Mouse (Mus musculus): Measurements from ENCODE around the gene 1520401A03Rik. TPM values are rescaled to one million over a fixed set of nuclear protein-coding genes. Genes with fewer than 3 reads are reported as not detected.
"Not testable (repeated sequence)": the region's sequence is repeated elsewhere in the genome, so short reads cannot be mapped to it uniquely, and the experiment has no call there.

Gene 1520401A03Rik
- not detected for total RNA-seq (2021)

- DNase-seq = no peak
Observed at GRCm38 (mm10) chr17:23722376-23723125, at the start of gene 1520401A03Rik. Gene 1520401A03Rik, minus strand, starts transcription at chr17:23722783.

GRCm38 (mm10) chr17:23772219-23772556 is 49.6 kb upstream of the 1520401A03Rik start:
- DNase-seq = not testable (repeated sequence)

GRCm38 (mm10) chr17:23771284-23772218 is 49.0 kb upstream of the 1520401A03Rik start, which contains the start of gene Flywch1:
Gene Flywch1, minus strand, starts transcription at chr17:23771602.
- DNase-seq = peak; percentile 98

GRCm38 (mm10) chr17:23770896-23771283 is 48.3 kb upstream of the 1520401A03Rik start:
- DNase-seq = peak in 1 of 2 experiments; percentile 31

- DNase-seq = no peak
Observed at GRCm38 (mm10) chr17:23770493-23770892, 47.9 kb upstream of the 1520401A03Rik start.

GRCm38 (mm10) chr17:23762976-23763375 is 40.4 kb upstream of the 1520401A03Rik start:
- no peak for DNase-seq

- DNase-seq = no peak
Observed at GRCm38 (mm10) chr17:23761155-23761554, 38.6 kb upstream of the 1520401A03Rik start.

GRCm38 (mm10) chr17:23760231-23760630 is 37.6 kb upstream of the 1520401A03Rik start:
- DNase-seq = no peak

- DNase-seq = no peak
Observed at GRCm38 (mm10) chr17:23758801-23759200, 36.2 kb upstream of the 1520401A03Rik start.

GRCm38 (mm10) chr17:23757581-23757980 is 35.0 kb upstream of the 1520401A03Rik start:
- DNase-seq = no peak

- DNase-seq = no peak
Observed at GRCm38 (mm10) chr17:23755689-23756088, 33.1 kb upstream of the 1520401A03Rik start.

GRCm38 (mm10) chr17:23749400-23750191 is 27.0 kb upstream of the 1520401A03Rik start:
- no peak for DNase-seq

GRCm38 (mm10) chr17:23748631-23749391 is 26.2 kb upstream of the 1520401A03Rik start:
- DNase-seq = peak in 1 of 2 experiments; percentile 38

- DNase-seq = no peak
Observed at GRCm38 (mm10) chr17:23748026-23748425, 25.4 kb upstream of the 1520401A03Rik start.

- DNase-seq = no peak
Observed at GRCm38 (mm10) chr17:23747471-23747870, 24.9 kb upstream of the 1520401A03Rik start.

GRCm38 (mm10) chr17:23746767-23747166 is 24.2 kb upstream of the 1520401A03Rik start:
- no peak for DNase-seq

- DNase-seq = no peak
Observed at GRCm38 (mm10) chr17:23746311-23746710, 23.7 kb upstream of the 1520401A03Rik start.

GRCm38 (mm10) chr17:23745301-23746251 is 23.0 kb upstream of the 1520401A03Rik start, which contains the start of gene Kremen2:
Gene Kremen2, minus strand, starts transcription at chr17:23745833.
- no peak for DNase-seq

- DNase-seq = no peak
Observed at GRCm38 (mm10) chr17:23744651-23745050, 22.1 kb upstream of the 1520401A03Rik start.

- DNase-seq = no peak
Observed at GRCm38 (mm10) chr17:23744076-23744475, 21.5 kb upstream of the 1520401A03Rik start.

All from layer of hippocampus, postnatal 36 days (tissue).